Mouse (Mus musculus): ENCODE results near the gene Alg12. TPM values are rescaled to one million over a fixed set of nuclear protein-coding genes. Genes with fewer than 3 reads are reported as not detected.

The Alg12 gene
- polyA plus RNA-seq, 1 experiment from 2014 or later, result 8.1 TPM

- Histone ChIP-seq H3K4me2 (ENCODE audit: low read length) (peak overlapping the region; percentile 77), H3K36me3 (ENCODE audit: control insufficient read depth, insufficient read depth, low read length) (no peaks in the 10 kb centered on the region), H3K27ac (replicated peaks; ENCODE audit: low read depth, low read length) (no peak overlapping the region), H3K4me1 (ENCODE audit: control insufficient read depth, insufficient read depth, low read length) (peaks cover 12% of the 10 kb centered on the region), H3K9me3 (ENCODE audit: control insufficient read depth, low read length) (no peaks in the 10 kb centered on the region), H3K4me3 (replicated peaks; ENCODE audit: low read depth, low read length) (peak overlapping the region; percentile 37), H3K9ac (replicated peaks; ENCODE audit: low read length) (peak overlapping the region; percentile 57), H3K27me3 (ENCODE audit: control insufficient read depth, insufficient read depth, low read length) (no peaks in the 10 kb centered on the region)
- peak; percentile 61 for DNase-seq
- WGBS, result 1% methylated on average over 11 of the region's 11 CpGs
- no peak for ATAC-seq (ENCODE audit: low FRiP score, low TSS enrichment)
These were observed 18.9 kb upstream of the Alg12 start for GRCm38 (mm10) chr15:88837977-88838376.

- peak; percentile 76 for DNase-seq
- Histone ChIP-seq H3K4me3 (replicated peaks; ENCODE audit: low read depth, low read length) (peak overlapping the region; percentile 37), H3K9ac (replicated peaks; ENCODE audit: low read length) (peak overlapping the region; percentile 57), H3K4me2 (ENCODE audit: low read length) (peak overlapping the region; percentile 77), H3K27ac (replicated peaks; ENCODE audit: low read depth, low read length) (no peak overlapping the region), H3K27me3 (ENCODE audit: control insufficient read depth, insufficient read depth, low read length) (no peaks in the 10 kb centered on the region), H3K36me3 (ENCODE audit: control insufficient read depth, insufficient read depth, low read length) (no peaks in the 10 kb centered on the region), H3K4me1 (ENCODE audit: control insufficient read depth, insufficient read depth, low read length) (peaks cover 12% of the 10 kb centered on the region), H3K9me3 (ENCODE audit: control insufficient read depth, low read length) (no peaks in the 10 kb centered on the region)
- peak; percentile 58; the same call in 1 of the 2 replicates for ATAC-seq (ENCODE audit: low FRiP score, low TSS enrichment)
- 1% methylated on average over 39 of the region's 39 CpGs for WGBS
These were observed 18.2 kb upstream of the Alg12 start for GRCm38 (mm10) chr15:88837199-88837932.

GRCm38 (mm10) chr15:88836571-88836970 is 17.5 kb upstream of the Alg12 start:
- no peaks in the 10 kb centered on the region for H3K27me3 ChIP-seq (ENCODE audit: control insufficient read depth, insufficient read depth, low read length)
- H3K4me1 ChIP-seq (ENCODE audit: control insufficient read depth, insufficient read depth, low read length), result peaks cover 12% of the 10 kb centered on the region
- WGBS, result 78% methylated on average over 5 of the region's 5 CpGs
- H3K9me3 ChIP-seq (ENCODE audit: control insufficient read depth, low read length), result no peaks in the 10 kb centered on the region
- ATAC-seq (ENCODE audit: low FRiP score, low TSS enrichment) (no peak), DNase-seq (no peak)
- H3K9ac ChIP-seq (replicated peaks; ENCODE audit: low read length), result no peak overlapping the region; the same call in 1 of the 2 replicates
- H3K4me3 ChIP-seq (replicated peaks; ENCODE audit: low read depth, low read length), result no peak overlapping the region
- H3K36me3 ChIP-seq (ENCODE audit: control insufficient read depth, insufficient read depth, low read length), result no peaks in the 10 kb centered on the region
- no peak overlapping the region for H3K27ac ChIP-seq (replicated peaks; ENCODE audit: low read depth, low read length)
- H3K4me2 ChIP-seq (ENCODE audit: low read length), result peak overlapping the region; percentile 77

- Histone ChIP-seq H3K4me3 (replicated peaks; ENCODE audit: low read depth, low read length) (no peak overlapping the region), H3K4me1 (ENCODE audit: control insufficient read depth, insufficient read depth, low read length) (peaks cover 12% of the 10 kb centered on the region), H3K36me3 (ENCODE audit: control insufficient read depth, insufficient read depth, low read length) (no peaks in the 10 kb centered on the region), H3K4me2 (ENCODE audit: low read length) (no peak overlapping the region), H3K9me3 (ENCODE audit: control insufficient read depth, low read length) (no peaks in the 10 kb centered on the region), H3K9ac (replicated peaks; ENCODE audit: low read length) (no peak overlapping the region), H3K27ac (replicated peaks; ENCODE audit: low read depth, low read length) (no peak overlapping the region), H3K27me3 (ENCODE audit: control insufficient read depth, insufficient read depth, low read length) (no peaks in the 10 kb centered on the region)
- no peak for DNase-seq
- no peak for ATAC-seq (ENCODE audit: low FRiP score, low TSS enrichment)
- 80% methylated on average over 6 of the region's 6 CpGs for WGBS
These were observed 16.9 kb upstream of the Alg12 start for GRCm38 (mm10) chr15:88836031-88836430.

GRCm38 (mm10) chr15:88832536-88832935 is 13.4 kb upstream of the Alg12 start:
- no peak overlapping the region for H3K27ac ChIP-seq (replicated peaks; ENCODE audit: low read depth, low read length)
- no peak overlapping the region for H3K4me2 ChIP-seq (ENCODE audit: low read length)
- no peak for ATAC-seq (ENCODE audit: low FRiP score, low TSS enrichment)
- no peaks in the 10 kb centered on the region for H3K9me3 ChIP-seq (ENCODE audit: control insufficient read depth, low read length)
- 87% methylated on average over 9 of the region's 9 CpGs for WGBS
- no peak overlapping the region for H3K9ac ChIP-seq (replicated peaks; ENCODE audit: low read length)
- H3K36me3 ChIP-seq (ENCODE audit: control insufficient read depth, insufficient read depth, low read length), result no peaks in the 10 kb centered on the region
- H3K4me3 ChIP-seq (replicated peaks; ENCODE audit: low read depth, low read length), result no peak overlapping the region
- no peaks in the 10 kb centered on the region for H3K27me3 ChIP-seq (ENCODE audit: control insufficient read depth, insufficient read depth, low read length)
- H3K4me1 ChIP-seq (ENCODE audit: control insufficient read depth, insufficient read depth, low read length), result peaks cover 6% of the 10 kb centered on the region
- DNase-seq, result no peak

GRCm38 (mm10) chr15:88831482-88831881 is 12.4 kb upstream of the Alg12 start:
- DNase-seq (no peak), ATAC-seq (ENCODE audit: low FRiP score, low TSS enrichment) (no peak)
- Histone ChIP-seq H3K9ac (replicated peaks; ENCODE audit: low read length) (no peak overlapping the region), H3K27ac (replicated peaks; ENCODE audit: low read depth, low read length) (no peak overlapping the region), H3K4me3 (replicated peaks; ENCODE audit: low read depth, low read length) (no peak overlapping the region), H3K4me1 (ENCODE audit: control insufficient read depth, insufficient read depth, low read length) (no peaks in the 10 kb centered on the region), H3K4me2 (ENCODE audit: low read length) (no peak overlapping the region), H3K36me3 (ENCODE audit: control insufficient read depth, insufficient read depth, low read length) (peaks cover 8% of the 10 kb centered on the region), H3K27me3 (ENCODE audit: control insufficient read depth, insufficient read depth, low read length) (no peaks in the 10 kb centered on the region), H3K9me3 (ENCODE audit: control insufficient read depth, low read length) (no peaks in the 10 kb centered on the region)
- WGBS, result 63% methylated on average over 5 of the region's 5 CpGs

- no peak overlapping the region for H3K9ac ChIP-seq (replicated peaks; ENCODE audit: low read length)
- H3K9me3 ChIP-seq (ENCODE audit: control insufficient read depth, low read length), result no peaks in the 10 kb centered on the region
- peaks cover 16% of the 10 kb centered on the region for H3K36me3 ChIP-seq (ENCODE audit: control insufficient read depth, insufficient read depth, low read length)
- H3K4me3 ChIP-seq (replicated peaks; ENCODE audit: low read depth, low read length), result no peak overlapping the region
- DNase-seq (no peak), ATAC-seq (ENCODE audit: low FRiP score, low TSS enrichment) (no peak)
- no peak overlapping the region for H3K27ac ChIP-seq (replicated peaks; ENCODE audit: low read depth, low read length)
- no peaks in the 10 kb centered on the region for H3K27me3 ChIP-seq (ENCODE audit: control insufficient read depth, insufficient read depth, low read length)
- no peak overlapping the region for H3K4me2 ChIP-seq (ENCODE audit: low read length)
- no peaks in the 10 kb centered on the region for H3K4me1 ChIP-seq (ENCODE audit: control insufficient read depth, insufficient read depth, low read length)
- 79% methylated on average over 5 of the region's 5 CpGs for WGBS
These were observed 11.6 kb upstream of the Alg12 start for GRCm38 (mm10) chr15:88830696-88831095.

- H3K9me3 ChIP-seq (ENCODE audit: control insufficient read depth, low read length), result no peaks in the 10 kb centered on the region
- peaks cover 24% of the 10 kb centered on the region for H3K36me3 ChIP-seq (ENCODE audit: control insufficient read depth, insufficient read depth, low read length)
- no peak for ATAC-seq (ENCODE audit: low FRiP score, low TSS enrichment)
- H3K27ac ChIP-seq (replicated peaks; ENCODE audit: low read depth, low read length), result no peak overlapping the region
- DNase-seq, result no peak
- no peak overlapping the region for H3K4me2 ChIP-seq (ENCODE audit: low read length)
- no peak overlapping the region for H3K9ac ChIP-seq (replicated peaks; ENCODE audit: low read length)
- H3K27me3 ChIP-seq (ENCODE audit: control insufficient read depth, insufficient read depth, low read length), result no peaks in the 10 kb centered on the region
- 77% methylated on average over 6 of the region's 6 CpGs for WGBS
- H3K4me1 ChIP-seq (ENCODE audit: control insufficient read depth, insufficient read depth, low read length), result no peaks in the 10 kb centered on the region
- H3K4me3 ChIP-seq (replicated peaks; ENCODE audit: low read depth, low read length), result no peak overlapping the region
These were observed 10.8 kb upstream of the Alg12 start for GRCm38 (mm10) chr15:88829791-88830440.

Measured in midbrain, embryonic 14.5 days (tissue).